Mouse (Mus musculus): ENCODE data around the gene Herc2.

GRCm38 (mm10) chr7:56112999-56113398 is 63.0 kb downstream of the Herc2 start:
- no peak for TF ChIP-seq CTCF (IDR thresholded peaks at IDR 0.05; ENCODE audit: low read depth, low read length)
- TF ChIP-seq GATA1 (IDR thresholded peaks at IDR 0.05; ENCODE audit: borderline replicate concordance, low read length) = no peak
- TF ChIP-seq POLR2AphosphoS5 (IDR thresholded peaks at IDR 0.05; ENCODE audit: insufficient replicate concordance, low read depth, low read length) = no peak
- TF ChIP-seq GATA2 (IDR thresholded peaks at IDR 0.05; ENCODE audit: borderline replicate concordance, low read depth, low read length) = no peak
- TF ChIP-seq TAL1 (conservative IDR thresholded peaks at IDR 0.05; ENCODE audit: low read depth, low read length) = no peak
